Mouse (Mus musculus) ES-Bruce4 (cell line): ENCODE results near the gene Sgms1.

ENCODE experiments used
- CTCF ChIP-seq: IDR thresholded peaks from one replicate; pipeline ENCODE4 v1.8.1; 2011; ENCODE audit warnings: low read depth, low read length
- EP300 ChIP-seq: IDR thresholded peaks from 2 replicates; pipeline ENCODE4 v1.6.1; 2011; ENCODE audit warnings: low read depth, low read length; ENCODE audit not compliant: insufficient read depth
- POLR2A ChIP-seq: IDR thresholded peaks from one replicate; pipeline ENCODE4 v1.8.1; 2011; ENCODE audit warnings: low read length; ENCODE audit not compliant: insufficient read depth

DNA sequence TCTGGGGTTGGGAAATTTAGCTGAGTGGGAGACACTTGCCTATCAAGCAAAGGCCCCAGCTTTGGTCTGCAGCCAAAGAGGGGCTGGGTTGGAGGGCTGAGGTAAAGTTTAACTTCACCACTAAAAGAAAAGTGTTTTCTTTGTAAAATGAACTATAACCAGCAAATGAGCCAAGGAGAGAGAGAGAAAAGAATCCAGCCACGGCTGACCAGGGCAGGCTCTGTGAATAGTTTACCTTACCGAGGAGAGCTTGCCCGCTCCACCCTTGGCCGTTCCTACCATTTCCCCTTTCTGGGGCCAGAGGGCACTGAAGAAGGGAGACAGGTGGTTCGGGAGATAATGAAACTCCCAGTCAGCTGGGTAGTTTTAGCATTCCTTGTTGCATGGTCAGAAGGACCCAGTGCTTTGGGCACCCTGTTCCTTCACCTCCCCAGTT, 209.5 kb downstream of the Sgms1 start:
- TF ChIP-seq POLR2A: no peak
- TF ChIP-seq EP300: no peak
- TF ChIP-seq CTCF: no peak
